Mouse (Mus musculus) hindbrain, embryonic 13.5 days (tissue): ENCODE results near the gene Teddm2. TPM values are rescaled to one million over a fixed set of nuclear protein-coding genes. Genes with fewer than 3 reads are reported as not detected.
A peak's percentile ranks its signal among the peaks of the same experiment; 100 is the strongest.

Source experiments
- ATAC-seq: fragments of 200-750 bp; cut with Nextera tagmentation; 2 replicates; pipeline ENCODE4 v1.8.0; 2017; ENCODE audit warnings: moderate TSS enrichment; ENCODE audit not compliant: low FRiP score
- H3K27ac ChIP-seq: fragments of 300-500 bp; sonication (generic); 2 replicates; pipeline ENCODE4 v1.5.1; 2015; ENCODE audit warnings: inconsistent platforms, mild to moderate bottlenecking, moderate library complexity
- H3K27me3 ChIP-seq: fragments of 300-500 bp; sonication (generic); 2 replicates; pipeline ENCODE4 v1.6.1; 2015; ENCODE audit warnings: mild to moderate bottlenecking, inconsistent platforms
- H3K36me3 ChIP-seq: fragments of 300-500 bp; sonication (generic); 2 replicates; pipeline ENCODE4 v1.6.1; 2015; ENCODE audit warnings: mild to moderate bottlenecking, inconsistent platforms
- H3K4me1 ChIP-seq: fragments of 300-500 bp; sonication (generic); replicated peaks from 2 replicates; pipeline ENCODE4 v1.6.1; 2015; ENCODE audit warnings: inconsistent platforms
- H3K4me2 ChIP-seq: fragments of 300-500 bp; sonication (generic); 2 replicates; pipeline ENCODE4 v1.6.1; 2015; ENCODE audit warnings: inconsistent platforms, mild to moderate bottlenecking, moderate library complexity
- H3K4me3 ChIP-seq: fragments of 300-500 bp; sonication (generic); 2 replicates; pipeline ENCODE4 v1.5.1; 2015; ENCODE audit warnings: mild to moderate bottlenecking, inconsistent platforms
- H3K9ac ChIP-seq: fragments of 300-500 bp; sonication (generic); 2 replicates; pipeline ENCODE4 v1.6.1; 2015; ENCODE audit warnings: mild to moderate bottlenecking, inconsistent platforms
- H3K9me3 ChIP-seq: fragments of 300-500 bp; sonication (generic); 2 replicates; pipeline ENCODE4 v1.6.1; 2016; ENCODE audit warnings: inconsistent platforms
- WGBS: fragments of 180-500 bp; shearing (Covaris S2); methylation state at CpG from one replicate; pipeline ENCODE4 v1.1.7; 2015; 5-methylcytosine and 5-hydroxymethylcytosine counted together
- polyA plus RNA-seq: library from polyadenylated mRNA; unstranded; fragments of >200 nt; fragmentation: Nextera tagmentation; extraction: Ambion mirVana; gene quantifications from 2 replicates; pipeline ENCODE4 v1.2.1, GENCODE M21; 2015

Teddm2 gene
- polyA plus RNA-seq, 1 experiment from 2014 or later: 0.96 TPM

DNA sequence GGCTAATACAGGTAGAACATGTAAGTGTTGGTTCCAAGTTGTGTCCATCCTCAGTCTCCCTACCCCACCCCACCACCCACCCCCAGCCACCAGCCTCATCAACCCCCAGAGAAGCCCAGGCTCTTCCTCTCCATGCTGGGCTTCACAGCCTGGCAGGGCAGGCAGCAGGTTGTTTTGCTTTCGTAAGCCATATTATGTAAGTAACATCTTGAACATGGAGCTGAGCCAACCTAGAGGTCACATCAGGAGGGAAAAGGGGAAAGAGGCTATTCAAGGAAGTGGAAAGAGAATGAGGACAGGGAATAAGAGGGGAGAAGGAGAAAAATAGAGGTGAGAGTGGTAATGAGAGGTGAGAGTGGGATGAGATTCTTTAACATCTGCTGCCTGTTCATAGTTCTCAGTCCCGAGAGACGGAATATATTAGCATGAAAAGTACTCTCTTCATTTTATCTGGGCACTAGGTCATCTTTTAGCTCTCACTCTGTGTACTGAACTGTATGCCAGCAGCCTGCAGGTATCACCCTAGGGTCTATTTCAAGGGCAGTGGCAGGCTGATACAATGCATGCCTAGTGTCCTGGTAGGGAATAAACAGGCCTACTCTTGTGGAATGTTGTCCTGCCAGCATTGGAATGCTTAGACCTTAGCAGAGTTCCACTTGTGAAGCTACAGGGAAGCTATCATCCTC lies 18.6 kb upstream of the Teddm2 start:
- no peak for ATAC-seq
- no peaks in the 10 kb centered on the region for H3K36me3 ChIP-seq
- no peak overlapping the region for H3K9ac ChIP-seq
- no peak overlapping the region for H3K4me2 ChIP-seq
- H3K27me3 ChIP-seq: no peaks in the 10 kb centered on the region
- no peaks in the 10 kb centered on the region for H3K4me1 ChIP-seq
- H3K9me3 ChIP-seq: no peaks in the 10 kb centered on the region
- no peak overlapping the region for H3K4me3 ChIP-seq
- H3K27ac ChIP-seq: no peak overlapping the region
- 78% methylated on average over 3 of the region's 3 CpGs for WGBS

DNA sequence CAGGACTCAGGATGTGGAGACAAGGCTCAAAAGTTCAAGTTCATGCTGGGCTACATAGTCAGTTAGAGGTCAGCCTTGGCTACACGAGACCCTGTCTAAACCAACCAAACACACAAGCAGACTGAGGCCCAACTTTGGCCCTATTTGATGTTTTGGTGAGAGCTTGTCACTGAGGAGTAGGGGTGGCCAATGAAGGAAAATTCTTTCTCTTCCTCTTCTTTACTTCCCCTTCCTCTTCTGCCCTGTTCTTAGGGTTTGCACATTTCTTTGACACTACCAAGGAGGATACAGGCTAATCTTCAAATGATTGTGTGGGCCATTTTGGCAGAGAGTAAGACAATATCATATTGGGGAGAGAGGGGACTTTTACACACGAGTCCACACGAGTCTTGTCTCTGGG lies 13.8 kb upstream of the Teddm2 start:
- 89% methylated on average over 3 of the region's 3 CpGs for whole genome bisulfite sequencing
- no peaks in the 10 kb centered on the region for H3K4me1 ChIP-seq
- no peaks in the 10 kb centered on the region for H3K27me3 ChIP-seq
- no peaks in the 10 kb centered on the region for H3K9me3 ChIP-seq
- no peak overlapping the region for H3K4me2 ChIP-seq
- H3K36me3 ChIP-seq: peaks cover 27% of the 10 kb centered on the region
- H3K9ac ChIP-seq: no peak overlapping the region
- no peak overlapping the region for H3K27ac ChIP-seq
- no peak for ATAC-seq
- H3K4me3 ChIP-seq: no peak overlapping the region

DNA sequence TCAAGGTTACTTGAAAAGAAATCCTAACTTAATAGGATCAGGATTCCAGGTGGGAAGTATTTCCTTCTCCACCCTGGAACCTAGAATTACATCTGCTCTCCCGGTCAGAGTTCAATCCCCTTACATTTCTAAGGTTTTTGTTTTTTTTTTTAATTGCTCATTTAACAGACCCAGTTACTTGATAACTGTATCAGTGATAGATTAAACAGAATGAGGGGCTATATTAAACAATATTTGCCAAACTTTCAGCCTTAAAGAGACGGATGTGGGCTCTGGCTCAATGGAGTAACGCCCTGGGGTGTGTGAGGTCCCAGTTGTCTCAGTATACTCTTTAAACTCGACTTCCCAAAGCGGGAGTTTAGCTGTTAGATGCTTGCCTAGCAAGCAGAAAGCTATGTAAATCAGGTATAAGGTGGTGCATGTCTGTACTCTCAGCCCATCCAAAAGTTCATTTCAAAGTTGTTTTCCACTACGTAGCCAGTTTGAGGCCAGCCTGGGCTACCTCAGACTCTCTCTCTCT lies 11.3 kb upstream of the Teddm2 start:
- Histone ChIP-seq H3K36me3 (peaks cover 52% of the 10 kb centered on the region), H3K9me3 (no peaks in the 10 kb centered on the region), H3K4me1 (no peaks in the 10 kb centered on the region), H3K27ac (no peak overlapping the region), H3K4me2 (no peak overlapping the region), H3K9ac (no peak overlapping the region), H3K4me3 (no peak overlapping the region), H3K27me3 (no peaks in the 10 kb centered on the region)
- 90% methylated on average over 6 of the region's 6 CpGs for WGBS
- no peak for ATAC-seq

DNA sequence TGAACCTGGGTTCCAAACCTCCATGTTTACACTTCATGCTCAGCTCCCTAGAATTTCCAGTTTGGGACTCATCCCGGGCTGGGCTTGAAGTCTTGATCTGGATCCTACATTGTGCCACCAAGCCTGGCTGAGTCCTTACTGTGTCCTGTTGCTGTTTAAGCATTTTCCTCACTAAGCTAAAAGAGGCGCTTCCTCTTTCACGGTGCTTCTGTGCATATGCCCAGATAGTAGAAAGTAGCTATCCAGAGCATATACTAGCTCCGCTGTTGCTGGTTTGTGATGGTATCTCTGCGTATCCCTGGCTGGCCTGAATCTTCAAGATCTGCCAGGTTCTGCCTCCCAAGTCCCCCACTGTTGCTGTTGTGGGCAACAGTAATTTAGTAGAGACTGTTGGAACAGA lies 10.4 kb upstream of the Teddm2 start:
- no peaks in the 10 kb centered on the region for H3K27me3 ChIP-seq
- H3K4me2 ChIP-seq: no peak overlapping the region
- H3K4me1 ChIP-seq: no peaks in the 10 kb centered on the region
- H3K9ac ChIP-seq: no peak overlapping the region
- H3K36me3 ChIP-seq: peaks cover 62% of the 10 kb centered on the region
- H3K9me3 ChIP-seq: no peaks in the 10 kb centered on the region
- no peak overlapping the region for H3K27ac ChIP-seq
- no peak overlapping the region for H3K4me3 ChIP-seq
- WGBS: 92% methylated on average over 5 of the region's 5 CpGs
- ATAC-seq: no peak

DNA sequence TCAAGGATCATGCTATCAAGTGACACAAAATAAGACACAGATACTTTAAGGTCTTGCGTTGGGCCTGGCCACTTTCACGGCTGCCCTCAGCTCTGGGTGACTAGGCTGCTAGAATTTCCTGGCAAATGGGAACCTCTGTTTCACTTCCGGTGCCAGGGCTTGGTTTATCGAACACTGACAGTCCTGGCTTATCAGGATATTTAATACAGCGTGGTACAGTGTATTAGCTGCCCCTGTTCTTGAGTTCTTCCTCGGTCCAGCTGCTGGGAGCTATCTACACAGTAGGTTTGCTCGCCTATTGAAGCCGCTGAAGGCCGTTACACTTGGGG lies 9.9 kb upstream of the Teddm2 start:
- H3K36me3 ChIP-seq: peaks cover 67% of the 10 kb centered on the region
- H3K4me1 ChIP-seq: no peaks in the 10 kb centered on the region
- no peak overlapping the region for H3K4me2 ChIP-seq
- no peaks in the 10 kb centered on the region for H3K9me3 ChIP-seq
- WGBS: 95% methylated on average over 9 of the region's 9 CpGs
- ATAC-seq: no peak
- H3K27ac ChIP-seq: no peak overlapping the region
- H3K9ac ChIP-seq: no peak overlapping the region
- H3K4me3 ChIP-seq: no peak overlapping the region
- no peaks in the 10 kb centered on the region for H3K27me3 ChIP-seq

DNA sequence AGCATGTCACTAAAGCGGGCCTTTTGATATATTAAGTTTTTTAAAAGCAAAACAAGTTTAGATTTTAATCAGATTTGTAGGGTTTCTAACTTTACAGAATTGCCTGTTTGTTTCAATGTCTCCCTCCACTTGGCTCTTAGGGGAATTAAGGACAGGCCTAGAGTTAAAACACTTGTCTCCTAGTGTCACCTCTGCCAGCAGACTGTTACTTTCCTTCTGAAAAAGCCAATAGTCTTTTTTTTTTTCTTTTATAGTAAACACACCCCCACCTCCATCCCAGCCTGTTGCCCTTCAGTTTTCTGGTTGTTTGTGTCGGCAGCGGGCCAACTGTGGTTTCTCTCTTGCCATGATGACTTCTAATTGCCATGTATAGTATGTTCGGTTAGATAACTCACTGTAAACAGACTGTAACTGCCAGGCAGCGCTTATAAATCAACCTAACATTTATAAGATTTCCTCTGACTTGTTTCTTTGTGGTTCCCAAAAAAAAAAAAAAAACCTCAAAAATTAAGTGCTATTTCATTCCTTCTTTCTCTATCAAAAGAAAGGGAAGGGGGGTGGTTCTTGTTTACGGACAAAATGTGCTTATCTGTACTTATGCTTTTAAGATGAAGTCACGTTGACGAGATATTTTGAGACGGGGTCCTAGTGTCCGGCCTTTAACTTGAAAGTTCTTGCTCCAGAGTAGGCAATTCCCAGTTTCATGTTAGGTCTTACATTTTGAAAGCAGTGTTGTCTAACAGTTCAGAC lies 9.4 kb upstream of the Teddm2 start:
- Histone ChIP-seq H3K9ac (no peak overlapping the region), H3K4me2 (no peak overlapping the region), H3K27me3 (no peaks in the 10 kb centered on the region), H3K27ac (no peak overlapping the region), H3K4me3 (no peak overlapping the region), H3K36me3 (peaks cover 72% of the 10 kb centered on the region), H3K4me1 (no peaks in the 10 kb centered on the region), H3K9me3 (no peaks in the 10 kb centered on the region)
- WGBS: 96% methylated on average over 10 of the region's 10 CpGs
- ATAC-seq: no peak

DNA sequence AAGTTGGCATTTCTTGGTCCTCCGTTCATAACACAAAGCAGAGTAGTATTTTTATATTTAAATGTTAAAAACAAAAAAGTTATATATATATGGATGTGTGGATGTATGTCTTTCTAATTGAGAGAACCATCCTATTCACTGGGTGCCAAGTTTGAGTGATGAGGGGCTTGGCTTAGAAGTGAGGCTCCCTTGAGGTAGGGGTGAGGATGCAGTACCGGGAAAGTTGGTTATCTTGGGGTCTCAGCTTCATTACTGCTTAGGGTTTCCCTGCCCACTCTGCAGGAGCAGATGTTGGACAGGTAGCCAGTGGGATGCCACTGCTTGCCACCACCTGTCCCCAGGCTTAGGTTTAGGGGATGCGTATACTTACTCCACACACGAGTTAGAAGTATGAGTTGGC lies 8.7 kb upstream of the Teddm2 start:
- H3K4me2 ChIP-seq: no peak overlapping the region
- no peak for ATAC-seq
- no peak overlapping the region for H3K27ac ChIP-seq
- H3K27me3 ChIP-seq: no peaks in the 10 kb centered on the region
- H3K4me1 ChIP-seq: peaks cover 1% of the 10 kb centered on the region
- no peaks in the 10 kb centered on the region for H3K9me3 ChIP-seq
- 90% methylated on average over 4 of the region's 4 CpGs for WGBS
- peaks cover 78% of the 10 kb centered on the region for H3K36me3 ChIP-seq
- H3K4me3 ChIP-seq: no peak overlapping the region
- H3K9ac ChIP-seq: no peak overlapping the region

DNA sequence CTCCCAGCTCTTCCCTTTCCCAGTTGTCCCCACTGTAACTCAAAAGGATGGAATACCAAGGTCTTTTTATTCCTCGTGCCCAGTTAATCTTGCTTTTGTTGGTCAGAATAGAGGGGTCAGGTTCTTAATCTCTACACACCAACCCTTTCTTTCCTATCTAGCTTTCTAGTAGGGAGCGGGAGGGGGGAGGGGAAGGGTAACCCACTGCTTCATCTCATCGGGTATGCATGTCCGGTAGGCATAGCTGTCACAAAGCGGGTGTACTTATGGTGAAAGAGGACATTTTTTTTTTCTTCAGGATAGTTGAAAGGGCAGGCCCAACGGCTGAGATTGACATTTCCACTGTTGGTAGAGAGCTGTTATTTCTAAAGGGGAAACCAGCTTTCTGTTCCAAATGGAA lies 8.2 kb upstream of the Teddm2 start:
- Histone ChIP-seq H3K36me3 (peaks cover 84% of the 10 kb centered on the region), H3K4me1 (peaks cover 6% of the 10 kb centered on the region), H3K27ac (no peak overlapping the region), H3K9me3 (no peaks in the 10 kb centered on the region), H3K4me3 (no peak overlapping the region), H3K27me3 (no peaks in the 10 kb centered on the region), H3K4me2 (no peak overlapping the region), H3K9ac (no peak overlapping the region)
- WGBS: 74% methylated on average over 6 of the region's 6 CpGs
- ATAC-seq: no peak

DNA sequence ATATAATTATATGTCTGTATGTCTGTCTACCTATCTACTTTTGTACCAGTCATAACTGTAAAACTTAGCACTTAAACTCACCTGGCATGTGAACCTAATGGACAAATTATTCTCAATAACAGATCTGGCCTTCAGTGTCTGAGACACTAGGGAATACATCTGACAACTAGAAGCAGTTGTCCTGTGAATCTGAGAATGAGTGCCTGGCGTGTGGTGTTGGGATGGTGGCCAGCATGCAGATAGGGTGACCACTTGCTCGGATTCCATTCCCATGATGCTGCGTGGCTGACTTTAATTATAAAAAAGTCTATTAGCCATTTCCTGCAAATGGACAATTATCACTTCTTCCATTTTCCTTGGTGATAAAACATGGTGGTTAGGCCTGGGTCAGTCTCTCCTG lies 5.9 kb upstream of the Teddm2 start:
- no peaks in the 10 kb centered on the region for H3K9me3 ChIP-seq
- 94% methylated on average over 3 of the region's 3 CpGs for WGBS
- H3K9ac ChIP-seq: no peak overlapping the region
- H3K4me3 ChIP-seq: no peak overlapping the region
- peaks cover 29% of the 10 kb centered on the region for H3K4me1 ChIP-seq
- no peak overlapping the region for H3K27ac ChIP-seq
- H3K4me2 ChIP-seq: no peak overlapping the region
- ATAC-seq: no peak
- no peaks in the 10 kb centered on the region for H3K27me3 ChIP-seq
- peaks cover 80% of the 10 kb centered on the region for H3K36me3 ChIP-seq

DNA sequence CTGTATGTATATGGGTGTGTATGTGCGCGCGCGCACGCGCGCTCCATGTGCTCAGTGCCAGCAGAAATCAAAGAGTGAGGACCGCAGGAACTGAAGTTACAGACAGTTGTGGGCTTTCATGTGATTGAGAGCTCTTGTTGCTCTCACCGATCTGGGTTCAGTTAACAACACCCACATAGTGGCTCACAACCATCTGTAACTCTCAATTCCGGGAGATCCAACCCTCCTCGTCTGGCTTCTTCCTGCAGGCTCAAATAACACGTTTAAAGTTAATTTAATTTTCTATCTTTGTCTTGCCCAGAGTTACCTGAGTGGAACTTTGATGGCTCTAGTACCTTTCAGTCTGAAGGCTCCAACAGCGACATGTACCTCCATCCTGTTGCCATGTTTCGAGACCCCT lies 4.2 kb upstream of the Teddm2 start:
- H3K27ac ChIP-seq: no peak overlapping the region
- H3K27me3 ChIP-seq: no peaks in the 10 kb centered on the region
- no peaks in the 10 kb centered on the region for H3K9me3 ChIP-seq
- ATAC-seq: no peak
- no peak overlapping the region for H3K4me2 ChIP-seq
- no peak overlapping the region for H3K9ac ChIP-seq
- H3K4me1 ChIP-seq: peaks cover 30% of the 10 kb centered on the region
- 97% methylated on average over 14 of the region's 14 CpGs for WGBS
- H3K36me3 ChIP-seq: peaks cover 65% of the 10 kb centered on the region
- H3K4me3 ChIP-seq: no peak overlapping the region

DNA sequence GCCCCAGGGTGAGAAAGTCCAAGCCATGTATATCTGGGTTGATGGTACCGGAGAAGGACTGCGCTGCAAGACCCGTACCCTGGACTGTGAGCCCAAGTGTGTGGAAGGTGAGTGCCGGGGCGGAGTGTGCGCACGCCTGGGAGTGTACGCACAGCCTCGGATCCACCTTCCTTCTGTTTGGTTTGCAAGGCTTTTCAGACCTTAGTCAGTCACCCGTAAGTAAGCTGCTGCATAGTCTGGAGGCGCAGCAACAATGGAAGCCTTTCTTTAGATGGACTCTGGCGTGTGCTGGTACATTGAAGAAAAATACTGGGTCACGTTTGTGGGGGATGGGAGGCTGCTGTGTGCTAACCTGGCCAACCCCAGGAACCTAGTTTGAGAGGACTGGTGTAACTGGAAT lies 3.0 kb upstream of the Teddm2 start:
- Histone ChIP-seq H3K4me3 (peak overlapping the region; percentile 93), H3K4me1 (peaks cover 40% of the 10 kb centered on the region), H3K9me3 (no peaks in the 10 kb centered on the region), H3K4me2 (peak overlapping the region; percentile 83), H3K27ac (0 out of 2 replicates have a peak overlapping the region, but pooled peaks have one; percentile 8), H3K9ac (peak overlapping the region; percentile 43), H3K36me3 (peaks cover 53% of the 10 kb centered on the region), H3K27me3 (no peaks in the 10 kb centered on the region)
- WGBS: 38% methylated on average over 13 of the region's 13 CpGs
- no peak for ATAC-seq

DNA sequence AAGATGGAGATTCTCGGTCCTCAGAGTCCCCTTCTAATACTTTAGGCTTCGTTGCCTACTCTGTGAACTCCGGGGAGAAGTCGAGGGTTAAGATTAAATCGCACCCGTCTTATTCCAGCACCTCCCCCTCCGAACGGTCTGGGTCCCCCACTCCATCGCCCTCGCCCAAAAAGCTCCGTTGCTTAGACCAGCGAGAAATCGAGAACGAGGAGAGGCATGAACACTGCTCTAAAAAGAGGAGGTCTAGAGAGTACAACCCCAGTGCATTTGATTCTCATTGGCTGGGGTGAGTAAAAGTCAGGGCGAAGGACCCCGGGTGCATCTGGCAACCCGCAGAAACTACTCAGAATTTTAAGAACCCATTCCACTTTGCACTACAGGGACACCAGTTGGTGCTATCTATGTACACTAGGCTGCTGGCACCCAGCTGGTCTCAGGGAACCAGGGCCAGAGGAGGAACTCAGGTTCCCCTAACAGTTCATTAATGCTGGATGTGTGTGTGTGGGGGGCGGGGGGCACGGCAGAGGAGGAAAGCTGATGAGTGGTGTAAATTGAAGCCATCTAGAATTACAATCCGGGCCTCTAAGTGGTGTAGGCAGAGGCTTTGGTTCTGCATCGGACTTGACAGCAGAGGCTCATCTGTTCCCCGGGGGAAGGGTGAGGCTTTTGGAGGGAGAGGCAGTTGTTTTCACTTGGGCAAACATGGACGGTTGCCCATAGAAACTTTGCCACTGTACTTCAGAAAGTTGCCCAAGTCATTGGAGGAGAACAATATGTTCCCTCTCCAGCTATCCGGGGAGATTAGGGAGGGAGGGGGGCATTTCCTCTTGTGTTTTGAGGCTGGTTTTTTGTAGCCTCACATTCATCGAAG lies 1.1 kb upstream of the Teddm2 start:
- 3% methylated on average over 25 of the region's 25 CpGs for WGBS
- 0 out of 2 replicates have a peak, but pooled peaks cover 2% of the 10 kb centered on the region for H3K27me3 ChIP-seq
- H3K9ac ChIP-seq: peak overlapping the region; percentile 96
- no peaks in the 10 kb centered on the region for H3K9me3 ChIP-seq
- peak overlapping the region; percentile 98 for H3K27ac ChIP-seq
- H3K4me1 ChIP-seq: peaks cover 40% of the 10 kb centered on the region
- peak overlapping the region; percentile 83 for H3K4me2 ChIP-seq
- peaks cover 34% of the 10 kb centered on the region for H3K36me3 ChIP-seq
- ATAC-seq: no peak
- peak overlapping the region; percentile 93 for H3K4me3 ChIP-seq
